Mouse (Mus musculus) inflammation-experienced regulatory T-cells (primary cell): ENCODE data around the gene Bex2. TPM values are rescaled to one million over a fixed set of nuclear protein-coding genes. Genes with fewer than 3 reads are reported as not detected.

Source experiments
- polyA plus RNA-seq, 2 experiments: library from polyadenylated mRNA; unstranded; fragments of 100-300 nt; shearing (Covaris generic); gene quantifications; one replicate each; pipeline ENCODE4 v1.2.1; 2017

Bex2 gene
- polyA plus RNA-seq, result 1 to 10 TPM; 1.7 to 5.2 TPM

DNA sequence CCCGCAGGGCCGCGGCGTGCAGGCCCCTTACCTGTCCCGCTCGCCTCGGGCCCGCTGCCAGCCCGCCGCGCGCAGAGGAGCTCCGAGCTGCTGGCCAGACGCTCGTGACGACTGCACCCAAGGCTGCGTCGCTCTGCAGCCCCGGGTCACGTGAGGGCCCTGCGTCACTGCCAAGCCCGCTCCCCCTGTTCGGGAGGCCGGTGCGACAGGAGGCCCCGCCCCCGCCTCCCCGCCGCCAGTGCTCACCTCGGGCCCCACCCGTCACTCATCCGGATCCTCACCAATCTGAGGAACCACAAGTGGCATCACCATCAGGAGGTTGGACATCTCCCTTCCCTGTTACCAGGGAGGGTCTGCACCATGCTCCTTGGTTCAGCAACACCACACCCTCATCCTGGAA is at the start of gene Bex2:
Gene Bex2 (minus strand): TSS at position 217 of the 400 bp plus-strand sequence.

DNA sequence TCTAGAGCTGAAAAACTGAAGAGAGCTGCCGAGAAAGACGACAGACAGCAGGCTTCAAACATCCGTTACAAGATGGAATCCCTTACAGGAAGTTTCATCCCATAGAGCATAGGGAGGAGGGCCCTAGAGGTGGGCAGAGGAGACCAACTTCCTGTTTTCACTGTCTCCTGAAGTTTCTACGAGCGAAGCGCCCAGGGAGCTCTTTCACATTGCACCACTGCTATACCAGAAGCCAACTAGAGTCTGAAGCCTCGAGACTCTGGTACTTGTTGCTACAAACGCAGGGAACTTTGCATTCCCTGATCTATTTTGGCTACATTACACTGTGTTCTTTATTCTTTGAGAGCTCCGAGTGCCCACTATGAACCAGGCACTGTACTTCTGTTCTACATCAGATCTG is 17.1 kb upstream of the Bex2 start, which contains the start of gene Nxf3:
Gene Nxf3 (minus strand): TSS at position 101 of the 400 bp plus-strand sequence.

DNA sequence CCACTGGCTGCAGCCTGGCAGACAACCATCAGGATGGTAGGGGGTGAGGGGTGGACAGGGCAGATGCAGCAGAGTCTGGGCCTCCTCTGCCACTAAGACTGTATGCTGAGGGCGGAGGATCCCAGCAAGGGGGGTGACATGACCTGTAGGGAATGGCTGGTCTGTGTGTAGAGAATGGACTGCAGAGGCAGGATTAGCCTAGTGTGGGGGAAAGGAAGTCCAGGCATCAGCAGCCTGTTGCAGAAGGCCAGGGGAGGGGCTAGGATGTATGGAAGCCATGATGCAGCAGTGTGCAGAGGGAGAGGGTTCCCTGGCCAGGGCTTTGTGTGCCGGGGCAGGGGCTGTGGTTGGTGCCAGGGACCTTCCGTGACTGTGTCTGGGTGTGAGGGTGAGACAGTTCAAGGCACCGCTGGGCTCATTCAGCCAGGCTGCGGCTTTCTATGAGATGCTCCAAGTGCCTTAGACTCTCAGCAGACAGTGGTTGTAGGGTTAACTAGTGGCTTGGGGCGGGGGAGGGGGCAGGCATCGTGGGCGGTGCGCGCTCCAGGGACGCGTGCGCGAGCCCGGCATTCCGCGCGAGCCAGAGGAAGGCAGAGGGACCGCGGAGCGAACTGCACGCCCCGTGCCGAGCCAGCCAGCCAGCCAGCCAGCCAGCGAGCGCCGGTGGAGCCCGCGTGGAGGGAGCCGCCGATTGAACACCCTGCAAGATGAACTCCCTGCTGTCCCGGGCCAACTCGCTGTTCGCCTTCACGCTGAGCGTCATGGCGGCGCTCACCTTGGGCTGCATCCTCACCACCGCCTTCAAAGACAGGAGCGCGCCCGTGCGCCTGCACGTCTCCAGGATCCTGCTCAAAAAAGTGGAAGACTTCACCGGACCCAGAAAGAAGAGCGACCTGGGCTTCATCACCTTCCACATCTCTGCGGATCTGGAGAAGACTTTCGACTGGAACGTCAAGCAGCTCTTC is 35.0 kb downstream of the Bex2 start, which contains the start of gene Arxes1:
Gene Arxes1 (plus strand): TSS at position 569 of the 965 bp plus-strand sequence.

Other genes with a start within 250 kb of the Bex2 start
- gene Gprasp2, start 229.2 kb downstream of the Bex2 start, polyA plus RNA-seq, result 10 to 100 TPM; 20.0 to 22.3 TPM
- gene Arxes2, start 74.4 kb downstream of the Bex2 start, polyA plus RNA-seq, result 10 to 100 TPM in 1 of 2 experiments, 1 to 10 TPM in 1; 9.7 to 10.9 TPM
- under 1 TPM in 1 of 2 experiments, not detected in 1; 0.36 TPM for gene Arxes1, start 34.9 kb downstream of the Bex2 start, polyA plus RNA-seq
- not detected for gene Nxf3, start 17.0 kb upstream of the Bex2 start, polyA plus RNA-seq
- gene Bex4, start 70.8 kb upstream of the Bex2 start, polyA plus RNA-seq, result under 1 TPM in 1 of 2 experiments, not detected in 1; 0.49 TPM
- gene Tceal8, start 104.1 kb upstream of the Bex2 start, polyA plus RNA-seq, result 1 to 10 TPM in 1 of 2 experiments, under 1 TPM in 1; 0.45 to 1.3 TPM
- gene Tceal5, start 135.6 kb upstream of the Bex2 start, polyA plus RNA-seq, result under 1 TPM; 0.39 to 0.48 TPM
- not detected for gene Tceal7, start 146.5 kb upstream of the Bex2 start, polyA plus RNA-seq
- under 1 TPM; 0.31 to 0.83 TPM for gene Bex1, start 147.3 kb upstream of the Bex2 start, polyA plus RNA-seq
- gene Tceal9, start 176.8 kb upstream of the Bex2 start, polyA plus RNA-seq, result 10 to 100 TPM; 29.8 to 45.6 TPM
- 10 to 100 TPM; 82.4 to 89.9 TPM for gene Bex3, start 202.0 kb upstream of the Bex2 start, polyA plus RNA-seq